Mouse (Mus musculus): ENCODE results near the gene Acy3. TPM values are rescaled to one million over a fixed set of nuclear protein-coding genes. Genes with fewer than 3 reads are reported as not detected.
"Not testable (repeated sequence)": the region's sequence is repeated elsewhere in the genome, so short reads cannot be mapped to it uniquely, and the experiment has no call there.

Acy3 gene
- 1 to 10 TPM; 1.3 to 2.0 TPM for total RNA-seq (2021)
- long read RNA-seq, experiment 1, partial matches to known transcripts, result 0 of 1 reads
- long read RNA-seq, experiment 1, other reads (novel, unspliced or antisense), result 0 of 1 reads
- long read RNA-seq, experiment 2, partial matches to known transcripts, result 0 of 1 reads
- long read RNA-seq, experiment 2, other reads (novel, unspliced or antisense), result 0 of 1 reads

GRCm38 (mm10) chr19:3986334-3986733 is at the start of gene Acy3:
Acy3 (plus strand) TSS chr19:3986570.
- peak; percentile 80 for DNase-seq (ENCODE audit: low spot score)

DNA sequence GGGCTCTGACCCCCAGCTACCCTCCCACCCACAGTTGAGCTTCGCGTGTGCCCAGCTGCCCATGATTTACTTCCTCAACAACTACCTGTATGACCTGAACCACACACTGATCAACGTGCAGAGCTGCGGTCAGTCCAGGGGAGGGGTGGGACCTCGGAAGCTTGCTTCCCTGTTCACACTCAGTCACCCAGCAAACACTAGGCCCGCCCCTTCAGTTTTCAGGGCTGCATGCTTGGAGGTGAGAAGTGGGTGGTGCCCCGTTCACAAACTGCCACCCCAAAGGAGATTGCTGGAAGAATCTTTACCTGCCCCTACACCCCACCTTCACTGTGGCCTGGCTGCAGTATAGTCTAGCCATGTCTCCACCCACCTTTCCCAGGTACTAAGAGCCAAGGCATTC is 44.1 kb upstream of the Acy3 start:
- no peak for DNase-seq (ENCODE audit: low spot score)

GRCm38 (mm10) chr19:3942986-3943735 is 43.2 kb upstream of the Acy3 start:
- DNase-seq (ENCODE audit: low spot score), result no peak

DNA sequence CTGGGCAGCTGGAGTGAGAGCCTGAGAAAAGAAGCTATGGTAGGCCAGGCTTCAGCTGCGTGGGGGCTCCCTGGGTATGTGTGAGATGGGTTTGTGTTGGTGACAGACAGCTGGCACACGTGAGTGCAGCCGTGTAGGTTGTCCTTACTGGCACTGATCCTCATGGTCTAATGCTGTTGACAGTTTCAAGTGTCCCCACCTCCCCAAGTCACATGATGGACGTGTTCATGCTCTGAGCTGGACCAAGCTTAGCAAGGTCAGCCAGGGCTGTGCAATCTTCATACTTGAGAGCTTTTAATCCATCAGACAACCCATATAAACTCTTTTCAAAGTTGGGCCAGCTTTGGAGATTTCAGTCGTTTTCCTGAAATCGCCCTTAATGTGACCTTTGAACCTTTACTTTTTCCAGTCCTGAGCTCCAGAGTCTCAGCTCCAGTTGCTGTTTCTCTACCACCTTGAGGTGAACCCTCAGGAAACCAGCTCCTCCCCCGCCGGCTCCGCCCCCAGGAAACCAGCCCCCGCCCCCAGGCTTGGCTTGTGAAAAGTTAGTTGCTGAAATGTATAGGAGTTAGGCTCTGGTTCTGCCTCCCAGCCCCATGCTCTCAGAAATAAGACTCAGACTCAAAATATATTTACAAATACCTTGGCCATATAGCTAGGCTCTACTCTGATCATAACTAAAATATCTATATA is 40.4 kb upstream of the Acy3 start:
- DNase-seq (ENCODE audit: low spot score), result no peak

DNA sequence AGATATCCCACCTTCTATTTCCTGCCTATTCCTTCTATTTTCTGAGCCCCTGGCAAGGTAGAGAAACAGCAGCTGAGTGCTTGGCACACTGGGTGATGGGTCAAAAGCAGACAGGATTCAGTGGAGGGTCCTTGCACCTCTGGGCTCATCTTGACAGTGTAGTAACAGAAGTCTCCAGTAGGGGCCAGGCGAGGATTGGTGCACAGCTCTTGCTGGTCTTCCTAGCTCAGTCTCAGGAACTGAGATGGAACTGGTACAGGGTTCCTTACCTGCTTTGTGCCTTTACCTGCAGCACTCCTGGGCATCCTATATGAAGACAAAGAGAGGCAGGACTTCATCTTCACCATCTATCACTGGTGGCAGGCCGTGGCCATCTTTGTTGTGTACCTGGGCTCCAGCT is 39.7 kb upstream of the Acy3 start:
- peak; percentile 49 for DNase-seq (ENCODE audit: low spot score)

DNA sequence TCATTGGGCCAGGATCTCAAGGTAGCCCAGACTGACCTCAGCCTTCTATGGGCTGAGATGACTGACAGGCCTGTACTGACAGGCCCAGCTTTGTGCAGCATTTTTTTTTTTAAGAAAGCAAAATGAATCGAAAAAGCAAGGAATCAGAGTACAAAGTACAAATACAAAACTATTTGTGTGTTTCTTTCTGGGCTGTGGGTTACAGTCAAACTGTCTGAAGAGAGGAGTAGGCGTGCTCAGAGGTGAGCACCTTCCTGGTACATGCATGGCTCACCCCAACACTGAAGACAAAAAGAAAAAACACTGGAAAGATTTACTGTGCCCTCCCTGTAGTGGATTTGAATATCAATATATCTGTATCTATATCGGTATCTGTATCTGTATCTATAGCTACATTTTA is 38.6 kb upstream of the Acy3 start:
- DNase-seq (ENCODE audit: low spot score), result no peak

GRCm38 (mm10) chr19:3948546-3948945 is 37.8 kb upstream of the Acy3 start:
- DNase-seq (ENCODE audit: low spot score), result no peak

DNA sequence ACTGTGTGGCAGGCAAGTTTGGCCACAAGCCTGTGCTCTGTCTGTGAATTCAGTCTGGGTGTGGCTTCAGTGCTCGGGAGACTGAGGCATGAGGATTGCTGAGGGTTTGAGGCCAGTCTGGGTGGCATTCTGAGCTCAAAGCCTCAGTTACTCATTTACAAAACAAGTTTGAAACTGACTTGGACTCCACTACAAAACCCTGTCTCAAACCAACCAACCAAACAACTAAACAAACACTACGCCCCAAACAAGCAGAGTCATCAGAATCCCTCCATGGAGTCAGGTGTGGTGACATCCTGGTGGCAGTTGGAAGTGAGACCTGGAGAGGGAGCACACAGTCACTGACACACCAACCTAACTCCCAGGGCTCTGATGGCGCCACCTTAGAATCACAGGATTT is 36.0 kb upstream of the Acy3 start:
- no peak for DNase-seq (ENCODE audit: low spot score)

DNA sequence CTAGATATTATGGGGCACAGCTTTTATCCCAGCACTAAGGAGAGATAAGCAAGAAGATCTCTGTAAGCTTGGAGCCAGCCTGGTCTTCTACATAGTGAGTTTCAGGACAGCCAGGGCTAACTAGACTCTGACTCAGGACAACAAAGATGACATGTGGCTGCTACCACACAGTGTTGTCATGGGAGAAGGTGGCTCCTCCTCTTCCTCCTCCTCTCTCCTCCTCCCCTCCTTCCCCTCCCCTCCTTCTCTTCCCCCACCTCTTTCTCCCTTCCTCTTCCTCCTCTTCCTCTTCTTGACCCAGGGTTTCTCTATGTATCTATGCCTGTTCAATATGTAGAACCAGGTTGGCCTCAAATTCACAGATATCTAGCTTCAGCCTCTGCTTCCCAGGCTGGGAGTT is 34.9 kb upstream of the Acy3 start:
- no peak for DNase-seq (ENCODE audit: low spot score)

DNA sequence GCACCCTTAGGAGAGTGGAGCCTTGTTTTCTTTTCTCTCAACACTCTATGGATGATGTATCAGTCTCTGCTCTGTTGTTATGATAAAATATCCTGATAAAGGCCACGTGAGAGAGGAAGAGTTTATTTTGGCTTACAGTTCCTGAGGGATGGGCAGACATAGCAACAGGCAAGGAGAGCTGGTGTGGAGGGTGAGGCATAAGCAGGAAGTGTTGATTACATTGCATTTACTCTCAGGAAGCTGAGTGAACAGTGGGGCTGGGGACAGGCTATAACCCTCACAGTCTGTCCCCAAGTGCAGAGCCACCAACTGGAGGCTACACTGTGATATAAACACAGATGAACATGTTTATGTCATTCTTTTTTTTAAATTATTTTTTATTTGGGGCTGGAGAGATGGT is 34.3 kb upstream of the Acy3 start:
- no peak for DNase-seq (ENCODE audit: low spot score)

DNA sequence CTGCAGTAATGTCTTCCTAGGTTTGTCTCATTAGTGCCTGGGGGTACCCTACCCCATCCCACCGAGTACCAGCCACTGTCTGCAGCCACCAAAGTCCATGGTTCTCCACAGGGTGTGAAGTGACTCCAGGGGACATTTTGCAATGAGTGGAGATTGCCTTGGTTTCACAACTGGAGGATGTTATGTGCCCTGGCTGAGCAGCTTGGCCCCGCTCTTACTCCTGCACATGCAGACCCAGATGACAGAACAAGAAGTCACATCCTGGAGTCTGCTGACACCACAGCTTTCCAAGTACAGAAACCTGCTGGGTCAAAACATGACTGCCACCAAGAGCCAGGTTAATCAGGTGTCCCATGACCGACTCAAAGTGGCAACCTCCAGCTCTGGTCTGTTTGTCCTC is 31.3 kb upstream of the Acy3 start:
- DNase-seq (ENCODE audit: low spot score), result no peak

- DNase-seq (ENCODE audit: low spot score), result no peak
Observed at GRCm38 (mm10) chr19:3955804-3956203, 30.6 kb upstream of the Acy3 start.

- DNase-seq (ENCODE audit: low spot score), result not testable (repeated sequence)
Observed at GRCm38 (mm10) chr19:3957296-3958036, 28.9 kb upstream of the Acy3 start.

DNA sequence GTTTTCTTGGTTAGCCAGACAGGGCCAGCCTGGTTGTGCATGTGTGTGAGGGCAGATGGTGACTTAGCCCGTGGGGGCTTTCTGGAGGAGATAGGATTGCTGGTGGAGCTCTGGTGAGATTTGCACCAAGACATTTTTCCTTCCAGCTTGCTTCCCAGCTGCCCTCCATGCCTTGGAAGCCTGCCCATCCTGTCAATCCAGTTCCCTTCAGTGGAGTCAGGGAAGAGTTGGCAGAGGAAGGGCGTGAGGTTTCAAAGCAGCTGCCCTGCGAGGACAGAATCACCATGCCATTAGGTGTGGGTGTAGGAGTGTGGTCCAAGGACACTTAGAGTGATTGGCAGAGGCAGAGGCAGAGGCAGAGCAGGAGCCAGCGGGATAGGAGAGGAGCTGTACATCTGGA is 27.9 kb upstream of the Acy3 start, which contains the start of gene Aldh3b3:
Gene Aldh3b3 (plus strand): TSS at position 176 of the 400 bp plus-strand sequence.
- DNase-seq (ENCODE audit: low spot score), result no peak

- no peak for DNase-seq (ENCODE audit: low spot score)
Observed at GRCm38 (mm10) chr19:3959030-3959429, 27.3 kb upstream of the Acy3 start.

- no peak for DNase-seq (ENCODE audit: low spot score)
Observed at GRCm38 (mm10) chr19:3960211-3960610, 26.2 kb upstream of the Acy3 start.

DNA sequence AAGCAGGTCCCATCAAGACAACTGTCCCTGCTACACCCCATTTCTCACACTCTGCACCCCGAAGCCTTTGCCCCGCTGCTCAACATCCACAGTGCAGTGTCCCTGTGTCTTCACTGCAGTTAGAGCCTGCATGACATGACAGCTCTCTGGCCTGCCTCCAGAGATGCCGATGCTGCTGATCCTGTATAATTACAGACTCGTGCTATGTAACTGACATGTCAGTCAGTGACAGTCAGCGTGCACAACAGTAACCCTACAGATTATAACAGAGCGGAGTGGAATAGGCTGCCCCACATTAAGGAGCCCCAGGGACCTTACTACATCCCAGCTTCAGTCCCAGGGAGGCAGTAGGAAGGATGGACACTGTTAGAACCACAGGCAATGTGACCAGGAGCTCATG is 24.6 kb upstream of the Acy3 start:
- DNase-seq (ENCODE audit: low spot score), result not testable (repeated sequence)

DNA sequence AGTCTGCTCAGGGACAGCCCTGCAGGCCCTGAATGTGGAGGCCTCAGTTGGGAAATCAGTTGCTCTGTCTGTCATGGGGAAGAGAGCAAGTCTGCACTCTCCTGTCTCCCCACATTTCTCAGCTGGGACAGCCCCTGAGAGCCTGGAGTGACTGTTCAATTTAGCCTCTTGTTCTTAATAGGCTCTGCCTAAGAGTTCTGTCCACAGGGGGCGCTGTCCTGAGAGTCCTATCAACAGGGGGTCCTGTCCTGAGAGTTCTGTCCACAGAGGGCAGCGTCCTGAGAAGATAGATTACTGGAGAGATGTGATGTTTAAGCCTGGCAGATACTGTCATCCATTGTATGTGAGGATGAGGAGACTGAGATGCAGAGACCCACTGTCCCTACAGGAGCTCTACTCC is 23.9 kb upstream of the Acy3 start:
- no peak for DNase-seq (ENCODE audit: low spot score)

- DNase-seq (ENCODE audit: low spot score), result no peak
Observed at GRCm38 (mm10) chr19:3964030-3964429, 22.3 kb upstream of the Acy3 start.

GRCm38 (mm10) chr19:3966330-3967075 is 19.9 kb upstream of the Acy3 start:
- no peak for DNase-seq (ENCODE audit: low spot score)

- DNase-seq (ENCODE audit: low spot score), result no peak
Observed at GRCm38 (mm10) chr19:3967258-3967657, 19.1 kb upstream of the Acy3 start.
